Mouse (Mus musculus): ENCODE measurements around the gene Setd2.

GRCm38 (mm10) chr9:110656249-110657221 lies 124.1 kb downstream of the Setd2 start, which contains the start of gene Ccdc12:
- TF ChIP-seq CTCF (IDR thresholded peaks at IDR 0.05; ENCODE audit: borderline replicate concordance, extremely low read depth, insufficient read depth, insufficient read length) (peak; percentile 32; the same call in 1 of the 2 replicates), POLR2A (IDR thresholded peaks at IDR 0.05; ENCODE audit: borderline replicate concordance, extremely low read depth, insufficient read depth, insufficient read length, poor library complexity, severe bottlenecking) (peak; percentile 60; the same call in 1 of the 2 replicates)

All from brain, embryonic 14.5 days (tissue).